Mouse (Mus musculus) heart, postnatal 0 days (tissue): ENCODE results near the gene Oxsm.

Experiments
- CTCF ChIP-seq: IDR thresholded peaks from 2 replicates; pipeline ENCODE4 v1.5.1; 2016; ENCODE audit warnings: antibody characterized with exemption, control low read depth, low read depth
- EP300 ChIP-seq: IDR thresholded peaks from 2 replicates; pipeline ENCODE4 v1.6.1; 2016; ENCODE audit warnings: antibody characterized with exemption, low read depth

DNA sequence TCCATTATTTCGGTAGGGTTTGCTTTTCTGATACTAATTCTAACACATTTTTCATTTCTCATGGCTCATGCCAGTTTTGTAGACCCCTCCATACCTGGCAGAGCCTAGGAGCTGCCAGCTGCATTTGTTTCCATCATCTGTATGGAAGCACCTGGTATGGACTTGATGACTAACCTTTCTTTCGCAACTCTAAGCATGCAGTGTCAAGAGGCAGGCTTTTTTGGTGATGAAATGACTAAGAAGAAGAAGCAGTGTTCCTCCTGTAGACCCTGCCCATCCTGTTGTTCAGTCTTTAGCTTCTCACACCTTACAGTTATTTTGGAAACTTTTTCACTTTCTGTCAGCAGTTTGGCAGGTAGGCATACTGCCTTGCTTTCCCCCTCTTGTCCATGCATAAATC is 20.2 kb upstream of the Oxsm start:
- TF ChIP-seq CTCF (no peak), EP300 (no peak)
